Mouse (Mus musculus): ENCODE results near the gene Bmp2k.

Bmp2k gene

DNA sequence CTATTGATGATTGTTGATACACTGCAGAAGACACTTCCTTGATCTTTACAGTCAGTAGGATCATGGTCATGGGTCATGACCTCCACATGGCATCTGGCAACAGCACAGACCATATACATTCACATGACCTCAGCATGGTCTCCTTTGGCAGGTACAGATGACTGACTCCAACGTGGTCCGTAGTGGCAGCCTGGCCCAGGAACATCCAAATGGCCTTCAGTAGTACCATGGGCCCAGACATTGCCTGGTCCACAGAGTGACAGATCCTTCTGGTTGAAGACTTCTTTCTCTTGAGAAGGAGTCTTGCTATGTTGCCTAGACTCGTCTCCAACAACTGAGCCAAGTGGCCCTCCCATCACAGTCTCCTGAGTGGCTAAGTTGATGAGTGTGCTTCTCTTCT, 10.6 kb upstream of the Bmp2k start:
- H3K36me3 ChIP-seq (ENCODE audit: control insufficient read depth, insufficient read depth, low read length, poor library complexity, severe bottlenecking), result no peaks in the 10 kb centered on the region
- H3K27me3 ChIP-seq (ENCODE audit: control insufficient read depth, insufficient read depth, low read length, poor library complexity, severe bottlenecking), result no peaks in the 10 kb centered on the region
- no peak for DNase-seq (ENCODE audit: low read depth, low spot score)

GRCm38 (mm10) chr5:96988880-96989279, 8.6 kb upstream of the Bmp2k start:
- no peaks in the 10 kb centered on the region for H3K36me3 ChIP-seq (ENCODE audit: control insufficient read depth, insufficient read depth, low read length, poor library complexity, severe bottlenecking)
- DNase-seq (ENCODE audit: low read depth, low spot score), result no peak
- H3K27me3 ChIP-seq (ENCODE audit: control insufficient read depth, insufficient read depth, low read length, poor library complexity, severe bottlenecking), result no peaks in the 10 kb centered on the region

DNA sequence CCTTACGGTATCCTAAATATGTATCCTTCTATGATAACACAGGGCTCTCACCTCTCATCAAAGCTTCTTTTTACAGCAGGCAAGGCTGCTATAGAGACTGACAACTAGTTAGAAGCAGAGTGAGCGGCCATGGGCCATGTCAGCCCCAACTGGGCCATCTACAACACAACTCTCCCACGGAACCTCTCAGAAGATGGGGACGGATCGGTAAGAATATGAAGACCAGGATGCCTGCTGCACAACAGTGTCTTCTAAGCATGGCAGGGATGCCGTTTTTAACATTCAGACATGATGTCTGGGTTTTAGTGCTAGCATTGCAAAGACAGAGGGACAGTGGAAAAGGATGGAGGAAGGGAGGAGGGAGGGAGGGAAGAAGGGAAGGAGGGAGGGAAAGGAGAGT, 6.3 kb upstream of the Bmp2k start:
- no peak for DNase-seq (ENCODE audit: low read depth, low spot score)
- Histone ChIP-seq H3K36me3 (ENCODE audit: control insufficient read depth, insufficient read depth, low read length, poor library complexity, severe bottlenecking) (no peaks in the 10 kb centered on the region), H3K27me3 (ENCODE audit: control insufficient read depth, insufficient read depth, low read length, poor library complexity, severe bottlenecking) (no peaks in the 10 kb centered on the region)

GRCm38 (mm10) chr5:96992651-96993050, 4.8 kb upstream of the Bmp2k start:
- H3K36me3 ChIP-seq (ENCODE audit: control insufficient read depth, insufficient read depth, low read length, poor library complexity, severe bottlenecking), result no peaks in the 10 kb centered on the region
- DNase-seq (ENCODE audit: low read depth, low spot score), result no peak
- H3K27me3 ChIP-seq (ENCODE audit: control insufficient read depth, insufficient read depth, low read length, poor library complexity, severe bottlenecking), result no peaks in the 10 kb centered on the region

- peak; percentile 83 for DNase-seq (ENCODE audit: low read depth, low spot score)
- Histone ChIP-seq H3K27me3 (ENCODE audit: control insufficient read depth, insufficient read depth, low read length, poor library complexity, severe bottlenecking) (no peaks in the 10 kb centered on the region), H3K36me3 (ENCODE audit: control insufficient read depth, insufficient read depth, low read length, poor library complexity, severe bottlenecking) (no peaks in the 10 kb centered on the region)
Observed at GRCm38 (mm10) chr5:96993057-96993456, 4.4 kb upstream of the Bmp2k start.

GRCm38 (mm10) chr5:96995791-96996190, 1.7 kb upstream of the Bmp2k start:
- no peak for DNase-seq (ENCODE audit: low read depth, low spot score)
- Histone ChIP-seq H3K27me3 (ENCODE audit: control insufficient read depth, insufficient read depth, low read length, poor library complexity, severe bottlenecking) (no peaks in the 10 kb centered on the region), H3K36me3 (ENCODE audit: control insufficient read depth, insufficient read depth, low read length, poor library complexity, severe bottlenecking) (no peaks in the 10 kb centered on the region)

DNA sequence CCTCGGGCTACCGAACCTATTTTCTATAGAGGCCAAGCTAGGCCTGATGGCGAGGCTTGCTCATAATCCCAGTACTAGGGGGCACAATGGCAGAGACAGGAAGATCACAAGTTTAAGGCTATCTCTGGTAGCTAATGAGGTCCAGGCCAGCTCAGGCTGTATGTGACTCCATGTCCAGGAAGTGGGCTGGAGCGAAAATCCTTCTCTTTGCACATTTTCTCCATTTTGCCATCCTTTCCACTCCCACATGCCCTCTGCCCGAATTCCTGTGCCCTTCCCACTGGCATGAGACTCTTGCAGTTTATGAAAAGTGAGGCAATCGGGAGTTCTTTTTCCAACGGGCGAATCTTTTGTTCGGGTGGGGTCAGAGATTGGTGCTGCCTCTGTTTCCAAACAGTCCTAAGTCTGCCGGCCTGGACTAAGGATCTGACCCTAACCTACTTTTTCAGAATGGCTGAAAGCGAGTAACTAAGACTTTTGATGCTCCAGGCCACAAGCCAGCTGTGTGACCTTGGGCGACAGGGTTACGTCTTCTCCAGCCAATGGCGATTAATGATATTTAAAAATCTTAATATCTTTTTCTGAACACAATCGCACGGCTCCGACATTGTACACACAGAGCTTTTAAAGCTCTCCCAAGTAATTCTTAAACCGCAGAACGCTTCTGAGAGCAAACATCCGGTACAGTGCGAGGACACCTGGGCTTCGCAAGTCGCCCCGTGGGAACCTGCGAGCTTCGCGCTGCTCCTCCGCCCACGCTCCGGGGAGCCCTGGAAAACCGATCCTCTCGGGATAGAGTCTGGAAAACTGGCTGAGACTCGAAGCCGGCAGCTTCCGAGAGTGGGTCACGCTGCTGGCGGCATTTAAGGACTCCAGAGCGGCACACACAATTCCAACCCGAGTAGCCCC, 834 bp upstream of the Bmp2k start:
- DNase-seq (ENCODE audit: low read depth, low spot score), result peak; percentile 75
- Histone ChIP-seq H3K27me3 (ENCODE audit: control insufficient read depth, insufficient read depth, low read length, poor library complexity, severe bottlenecking) (no peaks in the 10 kb centered on the region), H3K36me3 (ENCODE audit: control insufficient read depth, insufficient read depth, low read length, poor library complexity, severe bottlenecking) (no peaks in the 10 kb centered on the region)

DNA sequence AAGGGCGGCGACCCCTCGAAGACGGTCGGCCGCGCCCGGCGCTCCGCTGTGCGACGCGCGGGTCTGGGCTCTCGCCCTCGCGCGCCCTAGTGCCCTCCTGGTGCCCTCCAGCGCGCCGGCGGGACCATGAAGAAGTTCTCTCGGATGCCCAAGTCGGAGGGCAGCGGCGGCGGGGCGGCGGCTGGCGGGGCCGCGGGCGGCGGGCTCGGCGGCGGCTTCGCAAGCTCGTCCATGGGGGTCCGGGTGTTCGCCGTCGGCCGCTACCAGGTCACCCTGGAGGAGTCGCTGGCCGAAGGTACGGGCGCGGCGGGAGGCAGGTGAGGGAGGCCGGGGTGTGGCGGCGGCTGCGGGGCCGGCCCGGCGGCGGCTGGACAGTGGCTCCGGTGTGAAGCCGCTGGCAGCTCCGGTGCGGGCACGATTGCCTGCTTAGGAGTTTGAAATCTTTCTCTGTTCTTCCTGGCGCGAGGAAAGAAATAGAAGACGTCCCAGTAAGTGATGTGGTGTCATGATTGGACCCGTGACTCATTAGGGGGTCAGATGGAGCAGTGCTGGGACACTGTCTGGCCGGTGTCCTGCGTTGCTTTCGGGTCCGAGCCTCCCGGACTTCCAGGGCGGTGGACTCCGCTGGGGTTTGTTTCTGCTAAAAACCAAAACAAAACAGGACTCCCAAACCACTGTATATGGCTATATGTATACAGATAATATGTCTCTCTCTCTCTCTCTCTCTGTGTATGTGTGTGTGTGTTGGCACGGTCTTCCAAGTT, 495 bp downstream of the Bmp2k start:
- H3K27me3 ChIP-seq (ENCODE audit: control insufficient read depth, insufficient read depth, low read length, poor library complexity, severe bottlenecking), result no peaks in the 10 kb centered on the region
- DNase-seq (ENCODE audit: low read depth, low spot score), result no peak

DNA sequence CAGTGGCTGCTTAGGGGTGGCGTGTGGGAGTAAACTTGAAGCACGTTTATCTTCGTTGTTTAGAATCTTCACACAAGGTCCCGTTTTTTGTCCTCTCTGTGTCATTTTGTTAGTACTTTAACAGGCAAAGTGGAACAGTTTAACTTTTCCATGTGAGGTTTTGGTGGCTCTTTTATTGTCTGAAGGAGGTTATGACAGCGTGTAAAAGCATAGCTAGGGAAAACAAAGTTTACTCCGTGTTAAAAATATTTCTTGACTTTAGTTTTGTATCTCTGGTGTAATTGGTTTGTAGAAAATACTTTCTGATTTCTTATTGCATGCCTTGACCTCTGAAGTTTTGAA, 1.0 kb downstream of the Bmp2k start:
- no peak for DNase-seq (ENCODE audit: low read depth, low spot score)
- H3K27me3 ChIP-seq (ENCODE audit: control insufficient read depth, insufficient read depth, low read length, poor library complexity, severe bottlenecking), result no peaks in the 10 kb centered on the region
- H3K36me3 ChIP-seq (ENCODE audit: control insufficient read depth, insufficient read depth, low read length, poor library complexity, severe bottlenecking), result no peaks in the 10 kb centered on the region

More for the DNA sequence above, 495 bp downstream of the Bmp2k start:
- H3K36me3 ChIP-seq (ENCODE audit: control insufficient read depth, insufficient read depth, low read length, poor library complexity, severe bottlenecking), result no peaks in the 10 kb centered on the region

- DNase-seq (ENCODE audit: low read depth, low spot score), result no peak
Observed at GRCm38 (mm10) chr5:96999601-97000000, 2.1 kb downstream of the Bmp2k start.

GRCm38 (mm10) chr5:97000524-97000923, 3.0 kb downstream of the Bmp2k start:
- Histone ChIP-seq H3K36me3 (ENCODE audit: control insufficient read depth, insufficient read depth, low read length, poor library complexity, severe bottlenecking) (no peaks in the 10 kb centered on the region; the same call in 1 of the 2 replicates), H3K27me3 (ENCODE audit: control insufficient read depth, insufficient read depth, low read length, poor library complexity, severe bottlenecking) (no peaks in the 10 kb centered on the region)
- DNase-seq (ENCODE audit: low read depth, low spot score), result no peak

More at GRCm38 (mm10) chr5:96999601-97000000, 2.1 kb downstream of the Bmp2k start:
- Histone ChIP-seq H3K36me3 (ENCODE audit: control insufficient read depth, insufficient read depth, low read length, poor library complexity, severe bottlenecking) (no peaks in the 10 kb centered on the region; the same call in 1 of the 2 replicates), H3K27me3 (ENCODE audit: control insufficient read depth, insufficient read depth, low read length, poor library complexity, severe bottlenecking) (no peaks in the 10 kb centered on the region)

- Histone ChIP-seq H3K36me3 (ENCODE audit: control insufficient read depth, insufficient read depth, low read length, poor library complexity, severe bottlenecking) (no peaks in the 10 kb centered on the region; the same call in 1 of the 2 replicates), H3K27me3 (ENCODE audit: control insufficient read depth, insufficient read depth, low read length, poor library complexity, severe bottlenecking) (no peaks in the 10 kb centered on the region)
- no peak for DNase-seq (ENCODE audit: low read depth, low spot score)
Observed at GRCm38 (mm10) chr5:97001153-97001552, 3.7 kb downstream of the Bmp2k start.

DNA sequence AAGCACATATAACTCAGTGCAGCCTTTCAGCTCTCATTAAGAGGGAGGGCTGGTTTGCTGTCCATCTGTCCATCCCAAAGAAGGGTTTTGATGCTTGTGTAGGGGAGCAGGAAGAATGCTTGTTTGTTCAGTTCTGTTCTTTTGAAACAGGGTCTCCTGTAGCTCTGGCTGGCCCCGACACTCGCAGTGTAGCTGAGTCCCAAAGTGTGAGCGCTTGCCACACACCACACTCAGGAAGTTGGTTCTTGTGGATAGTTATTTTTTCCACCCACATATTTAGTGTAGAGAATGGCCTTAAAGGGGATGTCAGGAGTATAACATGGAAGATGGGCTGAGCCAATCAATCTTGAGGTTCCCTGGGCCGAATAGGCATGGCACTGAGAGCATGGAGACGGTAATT, 4.1 kb downstream of the Bmp2k start:
- Histone ChIP-seq H3K27me3 (ENCODE audit: control insufficient read depth, insufficient read depth, low read length, poor library complexity, severe bottlenecking) (no peaks in the 10 kb centered on the region), H3K36me3 (ENCODE audit: control insufficient read depth, insufficient read depth, low read length, poor library complexity, severe bottlenecking) (no peaks in the 10 kb centered on the region; the same call in 1 of the 2 replicates)
- DNase-seq (ENCODE audit: low read depth, low spot score), result no peak

DNA sequence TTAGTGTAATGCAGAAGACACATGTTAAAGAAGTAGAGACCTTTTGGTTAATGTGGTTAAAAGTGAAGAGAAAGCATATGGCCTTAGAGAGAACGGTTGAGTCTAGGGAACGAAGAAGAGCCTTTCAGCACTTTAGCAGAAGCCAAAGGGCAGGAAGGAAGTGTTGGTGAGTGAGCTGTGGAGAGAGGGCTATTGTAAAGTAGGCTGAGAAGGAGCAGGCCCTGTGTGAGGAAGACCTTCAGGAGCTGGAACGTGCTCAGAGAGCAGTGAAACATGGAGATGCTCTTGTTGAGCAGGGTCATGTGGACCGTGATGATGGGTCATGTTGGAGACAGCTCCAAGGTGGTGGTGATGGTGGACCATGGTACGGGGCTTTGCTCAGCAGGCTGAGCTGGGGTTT, 4.8 kb downstream of the Bmp2k start:
- peak; percentile 33 for DNase-seq (ENCODE audit: low read depth, low spot score)
- no peaks in the 10 kb centered on the region for H3K27me3 ChIP-seq (ENCODE audit: control insufficient read depth, insufficient read depth, low read length, poor library complexity, severe bottlenecking)
- no peaks in the 10 kb centered on the region; the same call in 1 of the 2 replicates for H3K36me3 ChIP-seq (ENCODE audit: control insufficient read depth, insufficient read depth, low read length, poor library complexity, severe bottlenecking)

GRCm38 (mm10) chr5:97002937-97003336, 5.4 kb downstream of the Bmp2k start:
- DNase-seq (ENCODE audit: low read depth, low spot score), result no peak
- H3K36me3 ChIP-seq (ENCODE audit: control insufficient read depth, insufficient read depth, low read length, poor library complexity, severe bottlenecking), result no peaks in the 10 kb centered on the region; the same call in 1 of the 2 replicates
- no peaks in the 10 kb centered on the region for H3K27me3 ChIP-seq (ENCODE audit: control insufficient read depth, insufficient read depth, low read length, poor library complexity, severe bottlenecking)
